Mouse (Mus musculus): ENCODE measurements at regions not wholly inside any gene's neighbourhood (a gene's known extent, or its start where the extent isn't known, plus 50 kb on each side); places are given as distances from the start of the nearest gene placed in this dataset.

DNA sequence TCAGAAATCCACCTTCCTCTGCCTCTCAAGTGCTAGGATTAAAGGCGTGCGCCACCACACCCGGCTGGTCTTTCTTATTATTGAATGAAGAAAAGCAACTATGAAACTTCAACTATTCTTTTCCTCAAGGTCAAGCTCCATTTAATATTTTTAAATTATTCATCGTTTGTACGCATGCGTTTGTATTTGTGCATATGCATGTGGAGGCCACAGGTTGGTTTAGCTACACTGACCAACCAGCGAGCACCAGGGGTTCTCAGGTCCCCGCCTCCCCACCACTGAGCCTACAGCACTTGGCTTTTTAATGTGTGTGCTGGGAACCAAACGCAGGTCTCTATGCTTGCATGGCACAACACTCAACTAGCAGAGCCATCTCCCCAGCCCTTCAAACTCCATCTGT lies 51.0 kb upstream of the Tmem252 start:
- 94% methylated on average over 9 of the region's 9 CpGs for WGBS
- no peaks in the 10 kb centered on the region for H3K9me3 ChIP-seq (replicated peaks; ENCODE audit: control insufficient read depth, low read length, poor library complexity, severe bottlenecking)
- ATAC-seq = no peak

DNA sequence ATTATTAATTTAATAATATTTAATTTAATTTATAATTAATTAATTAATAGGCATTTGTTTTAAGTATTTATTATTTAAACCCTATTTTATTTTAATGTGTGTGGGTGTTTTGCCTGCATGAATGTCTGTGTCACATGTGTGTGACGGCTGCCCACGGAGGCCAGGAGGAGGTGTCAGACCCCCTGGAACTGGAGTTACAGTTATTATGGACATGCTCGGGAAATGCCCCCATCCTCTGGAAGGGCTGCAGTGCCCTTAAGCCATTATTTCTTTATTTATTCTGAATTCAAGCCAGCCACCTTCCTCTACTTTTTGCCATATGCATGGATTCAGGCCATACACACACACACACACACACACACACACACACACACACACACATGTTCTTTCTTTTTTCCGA lies 51.5 kb upstream of the Tmem252 start:
- Histone ChIP-seq H3K9me3 (replicated peaks; ENCODE audit: control insufficient read depth, low read length, poor library complexity, severe bottlenecking) (no peaks in the 10 kb centered on the region), H3K27me3 (ENCODE audit: control insufficient read depth, insufficient read depth, low read depth, low read length) (no peaks in the 10 kb centered on the region), H3K9ac (ENCODE audit: low read depth, low read length) (no peak overlapping the region), H3K4me3 (ENCODE audit: low read depth, low read length) (no peak overlapping the region), H3K27ac (ENCODE audit: low read length) (no peak overlapping the region), H3K4me2 (ENCODE audit: low read length) (no peak overlapping the region), H3K4me1 (ENCODE audit: control insufficient read depth, insufficient read depth, low read length) (no peaks in the 10 kb centered on the region), H3K36me3 (ENCODE audit: control insufficient read depth, insufficient read depth, low read length) (no peaks in the 10 kb centered on the region)
- WGBS = 72% methylated on average over 4 of the region's 4 CpGs
- no peak for ATAC-seq

More for the DNA sequence above, 51.0 kb upstream of the Tmem252 start:
- no peak overlapping the region for H3K4me2 ChIP-seq (ENCODE audit: low read length)
- no peak overlapping the region for H3K27ac ChIP-seq (ENCODE audit: low read length)
- H3K9ac ChIP-seq (ENCODE audit: low read depth, low read length) = no peak overlapping the region
- H3K4me3 ChIP-seq (ENCODE audit: low read depth, low read length) = no peak overlapping the region
- no peaks in the 10 kb centered on the region for H3K36me3 ChIP-seq (ENCODE audit: control insufficient read depth, insufficient read depth, low read length)
- H3K4me1 ChIP-seq (ENCODE audit: control insufficient read depth, insufficient read depth, low read length) = no peaks in the 10 kb centered on the region
- H3K27me3 ChIP-seq (ENCODE audit: control insufficient read depth, insufficient read depth, low read depth, low read length) = no peaks in the 10 kb centered on the region

DNA sequence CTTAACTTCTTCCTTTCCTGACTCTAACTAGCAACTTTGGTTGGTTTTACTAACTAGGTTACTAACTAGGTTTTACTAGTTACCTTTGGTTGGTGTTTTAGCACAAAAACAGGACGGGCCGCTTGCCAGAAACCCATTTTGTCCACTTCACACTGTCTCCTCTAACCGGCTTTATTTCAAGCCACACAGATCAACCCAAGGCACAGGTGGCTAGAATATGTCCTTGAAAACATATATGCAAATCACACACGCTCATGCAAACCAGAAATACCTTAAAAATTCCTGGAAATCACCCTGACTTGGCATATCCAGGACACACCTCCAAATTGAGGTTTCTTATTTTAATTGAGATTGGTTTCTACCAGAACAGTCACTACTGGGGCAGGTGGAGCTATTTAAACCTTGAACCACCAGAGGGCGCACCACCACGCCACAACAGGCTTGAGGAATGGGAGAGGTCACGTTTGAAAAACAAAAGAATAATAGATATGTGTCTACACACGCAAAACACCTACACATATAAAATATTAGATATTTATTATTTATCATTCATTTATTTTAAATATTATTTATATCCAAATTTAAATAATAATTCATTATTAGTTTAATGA lies 52.1 kb upstream of the Tmem252 start:
- Histone ChIP-seq H3K4me1 (ENCODE audit: control insufficient read depth, insufficient read depth, low read length) (no peaks in the 10 kb centered on the region), H3K27me3 (ENCODE audit: control insufficient read depth, insufficient read depth, low read depth, low read length) (no peaks in the 10 kb centered on the region), H3K36me3 (ENCODE audit: control insufficient read depth, insufficient read depth, low read length) (no peaks in the 10 kb centered on the region), H3K9me3 (replicated peaks; ENCODE audit: control insufficient read depth, low read length, poor library complexity, severe bottlenecking) (no peaks in the 10 kb centered on the region), H3K4me3 (ENCODE audit: low read depth, low read length) (no peak overlapping the region), H3K4me2 (ENCODE audit: low read length) (no peak overlapping the region), H3K9ac (ENCODE audit: low read depth, low read length) (no peak overlapping the region), H3K27ac (ENCODE audit: low read length) (no peak overlapping the region)
- 35% methylated on average over 8 of the region's 8 CpGs for WGBS
- peak; percentile 71; the same call in 1 of the 2 replicates for ATAC-seq

DNA sequence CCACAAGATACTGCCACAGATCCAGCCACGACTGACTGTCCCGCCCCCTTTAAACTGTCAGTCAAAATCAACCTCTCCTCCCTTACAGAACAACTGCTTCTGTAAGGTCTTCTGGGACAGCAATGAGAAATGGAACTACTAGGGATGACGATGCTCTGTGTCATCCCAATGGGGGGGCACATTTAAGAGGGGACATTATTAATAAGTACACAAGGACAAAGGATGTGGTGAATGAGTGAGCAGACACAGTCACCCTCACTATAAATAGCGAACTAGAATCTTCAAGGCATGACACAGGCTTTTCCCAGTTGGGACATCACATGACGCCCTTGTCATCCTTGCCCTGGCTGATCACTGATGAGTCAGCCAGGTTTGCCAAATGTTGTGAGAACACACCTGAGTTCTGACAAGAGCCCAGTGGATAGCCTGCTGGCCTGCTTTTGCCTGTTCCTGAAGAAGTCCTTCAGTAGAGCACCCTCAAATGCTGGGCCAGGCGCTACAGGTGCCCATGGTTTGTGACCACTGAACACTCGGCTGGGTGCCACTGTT lies 58.0 kb upstream of the Tmem252 start:
- Histone ChIP-seq H3K9me3 (replicated peaks; ENCODE audit: control insufficient read depth, low read length, poor library complexity, severe bottlenecking) (no peaks in the 10 kb centered on the region), H3K27ac (ENCODE audit: low read length) (no peak overlapping the region), H3K9ac (ENCODE audit: low read depth, low read length) (no peak overlapping the region), H3K4me1 (ENCODE audit: control insufficient read depth, insufficient read depth, low read length) (no peaks in the 10 kb centered on the region), H3K27me3 (ENCODE audit: control insufficient read depth, insufficient read depth, low read depth, low read length) (no peaks in the 10 kb centered on the region), H3K4me3 (ENCODE audit: low read depth, low read length) (no peak overlapping the region), H3K4me2 (ENCODE audit: low read length) (no peak overlapping the region), H3K36me3 (ENCODE audit: control insufficient read depth, insufficient read depth, low read length) (no peaks in the 10 kb centered on the region)
- no peak for ATAC-seq
- WGBS = 91% methylated on average over 7 of the region's 7 CpGs

DNA sequence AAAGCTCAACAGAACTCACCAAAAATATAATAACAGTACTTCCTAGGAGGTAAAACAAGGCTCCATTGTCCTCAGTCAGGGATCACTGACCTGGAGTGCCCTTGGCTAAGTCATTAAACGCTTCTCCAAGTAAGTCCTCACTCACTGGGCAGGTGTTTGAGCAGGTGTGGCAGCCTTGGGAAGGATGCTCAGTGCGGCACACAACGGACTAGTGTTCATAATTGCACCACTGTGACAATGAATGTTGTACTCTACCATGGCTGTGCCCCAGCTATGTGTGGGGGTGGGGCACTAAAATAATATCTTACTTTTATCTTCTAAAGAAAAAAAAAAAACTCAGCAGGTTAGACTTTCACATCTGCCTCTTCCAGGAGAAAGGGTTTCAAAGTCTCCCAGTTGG lies 52.2 kb upstream of the Pip5k1b start:
- ATAC-seq = no peak
- 61% methylated on average over 3 of the region's 3 CpGs for WGBS
- Histone ChIP-seq H3K4me2 (ENCODE audit: low read length) (no peak overlapping the region), H3K9me3 (replicated peaks; ENCODE audit: control insufficient read depth, low read length, poor library complexity, severe bottlenecking) (no peaks in the 10 kb centered on the region), H3K27me3 (ENCODE audit: control insufficient read depth, insufficient read depth, low read depth, low read length) (no peaks in the 10 kb centered on the region), H3K27ac (ENCODE audit: low read length) (no peak overlapping the region), H3K36me3 (ENCODE audit: control insufficient read depth, insufficient read depth, low read length) (no peaks in the 10 kb centered on the region), H3K4me3 (ENCODE audit: low read depth, low read length) (no peak overlapping the region), H3K4me1 (ENCODE audit: control insufficient read depth, insufficient read depth, low read length) (no peaks in the 10 kb centered on the region), H3K9ac (ENCODE audit: low read depth, low read length) (no peak overlapping the region)

DNA sequence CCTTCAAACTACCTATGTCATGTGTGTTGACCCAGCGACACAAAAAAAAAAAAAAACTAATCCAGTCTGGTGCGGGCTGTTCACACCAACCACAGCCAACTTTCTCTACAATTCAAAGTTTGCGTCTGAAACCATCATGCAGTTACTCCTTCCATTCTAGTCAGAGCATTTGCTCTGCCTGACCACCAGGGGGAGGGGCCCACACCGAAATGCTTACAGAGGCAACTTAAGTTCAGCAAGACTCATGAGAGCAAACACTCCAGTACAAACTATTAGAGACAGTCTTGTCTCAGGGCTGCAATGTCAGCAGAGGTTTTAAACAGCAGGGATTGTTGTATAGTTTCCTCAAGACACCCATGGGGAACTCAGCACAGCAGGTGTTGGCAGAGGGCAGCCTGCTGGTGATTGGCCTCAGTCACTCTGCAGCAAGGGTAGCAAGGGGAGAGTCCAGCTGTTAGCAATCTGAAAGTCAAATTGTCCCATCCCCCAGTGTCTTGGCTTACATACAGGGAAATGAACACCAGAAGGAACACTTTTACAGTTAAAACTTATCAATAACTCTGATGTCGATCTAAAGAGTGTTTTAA lies 50.8 kb upstream of the Pip5k1b start:
- no peak overlapping the region for H3K4me3 ChIP-seq (ENCODE audit: low read depth, low read length)
- no peak for ATAC-seq
- 80% methylated on average over 5 of the region's 5 CpGs for WGBS
- H3K27ac ChIP-seq (ENCODE audit: low read length) = no peak overlapping the region
- no peaks in the 10 kb centered on the region for H3K4me1 ChIP-seq (ENCODE audit: control insufficient read depth, insufficient read depth, low read length)
- no peaks in the 10 kb centered on the region for H3K9me3 ChIP-seq (replicated peaks; ENCODE audit: control insufficient read depth, low read length, poor library complexity, severe bottlenecking)
- H3K9ac ChIP-seq (ENCODE audit: low read depth, low read length) = no peak overlapping the region
- H3K36me3 ChIP-seq (ENCODE audit: control insufficient read depth, insufficient read depth, low read length) = no peaks in the 10 kb centered on the region
- no peak overlapping the region for H3K4me2 ChIP-seq (ENCODE audit: low read length)
- no peaks in the 10 kb centered on the region for H3K27me3 ChIP-seq (ENCODE audit: control insufficient read depth, insufficient read depth, low read depth, low read length)
